Mouse (Mus musculus) stomach, postnatal 0 days (tissue): ENCODE results near the gene Tspan12.

ENCODE experiments used
- CTCF ChIP-seq: IDR thresholded peaks from 2 replicates; pipeline ENCODE4 v1.5.1; 2016; ENCODE audit warnings: antibody characterized with exemption, low read depth, mild to moderate bottlenecking, moderate library complexity
- EP300 ChIP-seq: optimal IDR thresholded peaks from 2 replicates; pipeline ENCODE3; 2016; ENCODE audit warnings: antibody characterized with exemption

DNA sequence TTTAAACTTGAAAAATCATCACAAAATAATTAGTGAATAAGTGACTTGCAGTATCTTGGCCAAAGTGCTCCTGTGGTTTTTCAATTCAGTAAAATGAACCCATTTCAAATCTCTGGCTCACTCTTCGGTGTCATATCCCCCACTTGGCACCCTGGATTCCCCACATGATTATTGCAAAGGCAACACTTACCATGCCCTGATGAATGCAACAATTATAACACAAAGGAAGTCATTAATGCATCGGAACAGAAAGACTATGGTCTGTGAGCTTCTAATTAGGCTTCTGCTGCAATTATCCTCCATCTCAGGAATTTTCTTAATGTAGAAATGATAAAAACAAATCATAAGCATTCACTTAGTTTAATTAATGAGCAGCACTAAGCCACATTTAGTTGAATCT is 9.0 kb upstream of the Tspan12 start:
- TF ChIP-seq EP300 (no peak), CTCF (no peak)
